Mouse (Mus musculus): ENCODE results near the gene Prmt3.

Prmt3 gene

DNA sequence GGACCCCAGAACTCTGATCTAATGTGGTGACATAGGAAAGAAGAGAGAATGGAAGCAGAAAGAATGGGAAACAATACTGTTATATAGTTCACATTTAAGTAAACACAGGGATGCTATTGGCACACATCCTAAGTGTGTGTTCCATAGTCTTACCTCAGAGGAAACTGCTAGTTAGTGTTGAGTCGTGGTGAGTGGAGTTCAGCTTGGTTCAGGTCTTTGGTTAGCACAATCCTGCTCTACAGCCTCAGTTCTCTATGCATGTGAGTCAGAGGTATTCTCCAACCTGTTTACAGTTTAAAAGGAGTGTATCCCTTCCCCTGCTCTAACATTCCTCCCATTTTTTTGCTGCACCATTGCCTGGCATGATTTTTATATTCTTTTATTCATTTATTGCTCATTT, 19.0 kb downstream of the Prmt3 start:
- no peak for DNase-seq (ENCODE audit: low spot score in 2 of 2)

DNA sequence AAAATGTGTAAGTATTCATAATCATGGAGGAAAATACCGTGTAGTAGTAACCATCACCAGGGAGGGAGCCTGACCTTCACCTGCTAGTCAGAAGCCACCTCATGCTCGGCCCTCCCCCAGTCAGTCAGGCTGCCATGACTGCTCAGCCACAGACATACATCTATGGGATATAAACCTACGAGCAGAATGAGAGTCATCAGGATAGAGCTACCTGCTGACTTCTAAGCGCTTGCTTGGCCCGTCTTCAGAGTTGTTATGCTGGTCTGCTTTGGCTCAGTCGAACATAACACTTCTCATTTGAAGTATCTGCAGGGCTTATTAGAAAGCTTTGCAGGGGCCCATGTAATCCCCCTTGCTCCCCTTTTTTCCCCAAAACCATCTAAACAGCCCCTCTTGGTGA, 25.4 kb downstream of the Prmt3 start:
- no peak for DNase-seq (ENCODE audit: low spot score in 2 of 2)

DNA sequence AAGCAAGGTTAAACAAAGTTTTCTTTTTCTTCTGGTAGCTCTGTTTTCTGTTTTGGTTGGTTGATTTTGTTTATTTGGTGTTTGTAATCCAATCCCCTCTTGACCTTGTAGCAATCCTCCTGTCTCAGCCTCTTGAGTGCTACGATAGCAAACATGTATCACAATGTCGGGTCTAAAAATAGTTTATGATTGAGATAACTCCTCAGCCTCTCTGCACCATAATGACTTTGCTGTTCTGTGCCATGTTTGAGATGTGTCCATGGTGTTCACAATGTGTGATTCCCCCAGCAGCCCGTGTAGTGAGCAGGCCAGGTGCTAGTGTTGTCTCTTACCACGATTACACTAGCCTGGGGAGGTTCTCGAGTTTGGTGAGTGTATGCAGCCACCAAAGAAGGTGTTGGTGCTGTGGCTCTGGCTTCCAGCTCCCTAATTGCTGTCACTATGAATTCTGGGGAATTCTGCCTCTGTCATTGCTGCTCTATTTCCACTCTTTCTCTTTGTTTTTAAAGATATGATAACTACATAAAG, 26.6 kb downstream of the Prmt3 start:
- DNase-seq (ENCODE audit: low spot score in 2 of 2): no peak

DNA sequence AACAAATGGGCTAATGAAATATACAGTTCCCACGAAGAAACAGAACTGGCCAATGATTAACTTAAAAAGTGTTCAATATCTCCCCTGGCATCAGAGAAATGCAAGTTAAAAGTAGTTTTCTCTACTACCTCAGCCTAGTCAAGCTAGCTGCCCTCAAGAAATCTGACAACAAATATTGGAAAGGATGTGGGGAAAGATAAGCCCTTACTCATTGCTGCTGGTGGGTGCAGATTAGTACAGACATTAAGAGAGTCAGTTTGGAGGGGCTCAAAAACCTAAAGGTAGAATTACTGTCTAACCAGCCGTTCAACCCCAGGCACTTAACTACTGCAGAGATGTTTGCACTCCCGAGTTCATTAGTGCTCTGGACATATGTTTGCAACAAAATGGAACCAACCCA, 27.5 kb downstream of the Prmt3 start:
- DNase-seq (ENCODE audit: low spot score in 2 of 2): no peak

DNA sequence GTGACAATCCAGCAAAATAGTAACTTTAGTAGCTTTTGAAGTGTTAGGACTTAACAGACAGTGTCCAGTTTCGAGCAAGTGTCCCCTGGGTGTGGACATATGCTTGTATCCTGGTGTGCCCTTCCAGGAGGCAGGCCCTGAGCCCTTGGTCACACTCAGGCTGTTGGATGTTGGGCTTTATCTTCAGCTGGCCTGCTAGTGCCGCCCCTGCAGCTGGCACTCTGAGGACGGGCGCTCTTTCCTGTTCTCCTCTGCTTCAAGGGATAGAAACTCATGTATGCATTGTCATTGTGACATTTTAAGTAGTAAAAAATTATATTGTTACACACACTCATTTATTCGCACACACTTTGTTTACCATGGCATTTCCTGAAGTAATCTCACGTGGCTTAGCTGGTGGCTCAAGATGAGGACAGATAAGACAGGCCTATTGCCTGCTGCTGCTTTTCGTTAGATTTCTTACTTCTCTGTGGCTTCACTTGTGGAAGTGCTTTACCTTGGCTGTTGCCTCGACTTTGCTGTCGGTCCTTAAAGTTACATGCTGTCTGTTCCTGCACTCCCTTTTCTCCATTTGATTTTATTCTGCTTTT, 29.0 kb downstream of the Prmt3 start:
- DNase-seq (ENCODE audit: low spot score in 2 of 2): no peak

DNA sequence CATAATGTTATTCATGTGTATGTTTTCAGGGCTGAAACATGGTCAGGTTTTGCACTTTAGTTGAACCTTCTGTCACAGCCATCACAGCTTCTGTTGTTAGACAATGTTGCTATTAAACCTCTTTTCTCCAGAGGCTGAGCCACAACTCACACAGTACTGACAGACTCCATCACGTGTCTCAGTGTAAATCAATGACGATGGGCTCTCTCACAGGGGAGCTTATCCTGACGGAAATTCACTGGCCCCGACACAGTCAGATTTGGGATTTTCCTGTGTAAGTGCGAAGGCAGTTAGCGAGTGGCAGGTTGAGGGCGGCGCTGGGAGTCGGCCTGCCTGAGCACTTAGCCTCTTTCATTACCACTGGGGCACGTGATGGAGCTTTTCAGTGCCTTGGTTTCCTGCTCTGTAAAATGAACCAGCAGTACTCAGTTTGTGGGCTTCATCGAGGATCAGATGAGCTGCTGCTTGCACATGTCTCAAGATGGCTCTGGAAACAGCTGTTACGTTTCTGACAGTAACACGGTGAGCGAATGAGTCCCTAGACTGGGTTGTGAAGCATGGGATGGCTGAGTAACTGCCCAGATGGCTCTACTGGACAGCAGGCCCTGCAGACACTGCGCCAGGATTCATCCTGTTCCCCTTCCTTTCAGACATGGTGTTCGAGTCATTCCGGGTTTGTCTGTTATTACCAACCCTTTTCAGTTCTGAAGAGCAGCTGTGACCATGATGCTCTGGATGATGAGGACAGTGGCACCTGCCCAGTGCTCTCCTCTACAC, 29.9 kb downstream of the Prmt3 start:
- DNase-seq (ENCODE audit: low spot score in 2 of 2): no peak

DNA sequence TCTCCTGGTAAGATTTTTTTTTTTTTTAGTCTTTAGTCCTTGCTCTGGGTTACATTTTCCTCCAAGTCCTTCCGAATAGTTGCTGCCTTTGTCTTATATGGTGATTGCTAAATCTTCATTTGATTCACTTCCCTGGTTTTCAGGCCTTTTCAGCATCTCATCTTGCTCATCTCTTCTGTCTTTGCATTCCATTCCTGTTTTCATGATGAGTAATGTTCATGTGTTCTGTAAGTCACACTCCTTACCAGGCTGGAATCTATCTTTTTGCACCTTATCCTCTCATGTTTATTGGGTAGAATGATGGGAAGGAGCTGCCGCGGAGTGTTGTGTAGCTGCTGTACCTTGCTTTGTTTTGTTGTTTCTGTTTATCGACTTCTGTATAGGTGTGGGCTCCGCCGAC, 31.0 kb downstream of the Prmt3 start:
- no peak for DNase-seq (ENCODE audit: low spot score in 2 of 2)

DNA sequence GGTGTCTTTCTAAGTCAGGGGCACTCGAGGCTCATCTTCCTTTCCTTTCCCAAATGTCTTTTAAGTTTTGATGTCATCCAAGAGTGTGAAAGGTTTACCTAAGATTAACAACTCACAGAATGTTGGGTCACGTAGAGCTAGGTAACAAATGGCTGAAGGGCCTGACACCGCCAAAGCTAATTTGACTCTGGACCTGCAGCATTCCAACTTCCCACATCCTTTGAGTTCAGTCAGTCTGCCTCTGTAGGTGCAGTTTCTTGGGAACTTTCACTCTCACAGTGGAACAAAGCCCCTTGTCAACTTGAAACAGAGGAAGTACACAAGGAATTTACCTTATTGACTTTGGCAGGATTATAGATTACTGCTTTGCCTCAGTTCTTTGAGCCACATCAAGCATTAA, 31.4 kb downstream of the Prmt3 start:
- DNase-seq (ENCODE audit: low spot score in 2 of 2): no peak

DNA sequence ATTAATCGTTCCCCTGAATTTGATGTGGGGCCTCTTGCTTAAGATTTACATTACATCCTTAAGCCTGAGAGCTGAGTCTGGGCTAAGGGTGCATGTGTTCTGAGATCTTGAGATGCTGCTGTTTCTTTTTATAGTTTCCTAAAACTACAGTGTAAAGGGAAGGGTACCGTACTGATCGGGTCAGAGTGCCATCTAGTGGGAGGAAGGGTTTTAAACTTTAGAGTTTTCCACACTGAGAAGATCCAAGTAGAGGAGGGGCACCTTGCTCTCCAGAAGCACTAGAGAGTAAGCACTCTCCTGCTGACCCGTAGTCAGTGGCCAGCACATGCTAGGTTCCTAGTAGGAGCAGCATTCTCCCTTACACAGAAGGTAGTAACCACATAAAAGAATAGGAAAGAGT, 33.2 kb downstream of the Prmt3 start:
- no peak for DNase-seq (ENCODE audit: low spot score in 2 of 2)

DNA sequence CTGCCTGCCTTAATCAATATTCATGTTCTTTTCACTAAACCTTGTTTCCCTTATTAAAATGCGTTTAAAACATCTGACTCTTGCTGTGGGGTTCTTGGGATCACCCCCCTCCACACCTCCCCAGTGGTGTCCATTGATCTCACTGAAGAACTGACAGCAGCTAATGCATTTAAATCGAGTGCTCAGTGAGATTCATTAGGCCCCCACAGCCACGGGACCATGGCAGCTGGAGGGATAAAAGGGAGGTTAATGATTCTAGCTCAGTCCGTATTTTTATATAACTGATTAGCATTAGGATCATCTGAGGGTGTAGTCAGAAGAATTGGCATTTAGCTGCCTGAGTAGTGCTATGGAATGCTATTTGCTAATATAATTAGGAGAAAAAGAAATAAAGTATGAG, 41.2 kb downstream of the Prmt3 start:
- DNase-seq (ENCODE audit: low spot score in 2 of 2): no peak

DNA sequence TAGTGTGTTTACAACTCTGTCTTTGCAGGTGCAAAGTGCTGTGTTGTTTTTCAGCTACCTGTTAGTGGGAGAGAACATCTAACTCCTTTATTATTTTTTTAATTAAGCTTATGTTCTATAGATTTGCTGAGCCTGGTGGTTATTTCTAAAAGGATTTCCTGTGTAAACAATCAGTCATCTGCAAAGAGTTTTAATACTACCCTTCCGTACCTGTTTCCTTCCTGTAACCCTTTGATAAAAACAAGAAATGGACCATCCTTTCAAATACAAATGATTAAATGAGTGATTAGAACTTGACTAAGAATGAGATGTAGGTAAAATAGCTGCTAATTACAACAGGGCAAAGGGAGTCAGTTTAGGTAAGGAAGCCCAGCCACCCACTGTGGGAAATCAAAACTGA, 43.2 kb downstream of the Prmt3 start:
- no peak for DNase-seq (ENCODE audit: low spot score in 2 of 2)

DNA sequence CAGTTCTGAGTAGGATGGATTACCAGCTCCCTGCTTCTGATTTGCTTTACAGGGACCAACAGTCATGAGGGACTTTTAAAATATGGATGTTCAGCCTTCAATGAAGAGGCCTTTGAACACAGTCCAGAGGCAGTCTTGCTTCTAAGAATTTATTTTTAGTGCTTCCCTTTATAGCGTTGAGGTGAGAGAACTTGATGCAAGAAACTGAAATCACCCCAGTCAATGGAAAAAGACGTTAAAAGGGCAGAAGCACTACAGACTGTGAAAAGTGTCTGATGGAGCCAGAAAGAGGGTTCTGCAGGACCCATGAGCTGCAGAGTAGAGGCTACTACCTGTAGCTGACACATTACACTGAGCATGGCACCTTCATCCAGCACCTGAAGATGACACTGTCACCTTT, 43.9 kb downstream of the Prmt3 start:
- no peak for DNase-seq (ENCODE audit: low spot score in 2 of 2)

DNA sequence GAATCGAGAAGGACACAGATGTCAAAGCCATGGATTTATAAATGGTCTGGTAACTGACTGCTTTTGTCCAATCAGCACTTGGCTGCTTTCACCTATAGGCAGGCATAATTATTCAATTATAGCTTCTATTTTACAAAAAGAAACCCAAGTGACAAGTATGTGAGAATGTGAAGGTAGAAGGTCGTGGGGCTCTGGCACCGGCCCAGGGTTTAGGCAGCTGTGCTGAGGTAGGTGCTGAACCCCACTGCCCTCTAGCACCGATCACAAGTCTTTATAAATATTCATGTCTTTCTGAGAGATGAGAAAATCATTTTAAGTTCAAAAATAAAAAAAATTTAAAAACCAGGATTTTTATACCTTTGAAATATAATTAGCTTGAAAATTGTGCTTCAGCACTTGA, 45.4 kb downstream of the Prmt3 start:
- no peak for DNase-seq (ENCODE audit: low spot score in 2 of 2)

DNA sequence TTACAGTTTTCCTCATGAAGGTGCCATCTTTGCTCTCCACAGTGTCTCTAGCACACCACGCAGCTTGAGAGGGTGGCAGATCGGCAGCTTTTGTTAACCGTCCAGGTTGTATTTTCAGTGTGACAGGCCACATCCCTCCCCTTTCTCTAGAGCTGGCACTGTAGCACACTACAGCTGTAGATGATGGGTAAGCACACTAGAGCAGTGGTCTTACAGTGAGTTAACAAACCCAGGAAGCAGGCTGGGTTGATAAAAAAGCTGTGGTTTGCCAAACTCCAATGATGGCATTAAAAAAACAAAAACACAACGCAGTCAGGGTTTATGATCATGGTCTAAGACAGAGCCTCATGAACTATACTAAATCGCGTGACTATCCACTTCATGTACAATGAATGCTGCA, 45.9 kb downstream of the Prmt3 start:
- no peak for DNase-seq (ENCODE audit: low spot score in 2 of 2)

DNA sequence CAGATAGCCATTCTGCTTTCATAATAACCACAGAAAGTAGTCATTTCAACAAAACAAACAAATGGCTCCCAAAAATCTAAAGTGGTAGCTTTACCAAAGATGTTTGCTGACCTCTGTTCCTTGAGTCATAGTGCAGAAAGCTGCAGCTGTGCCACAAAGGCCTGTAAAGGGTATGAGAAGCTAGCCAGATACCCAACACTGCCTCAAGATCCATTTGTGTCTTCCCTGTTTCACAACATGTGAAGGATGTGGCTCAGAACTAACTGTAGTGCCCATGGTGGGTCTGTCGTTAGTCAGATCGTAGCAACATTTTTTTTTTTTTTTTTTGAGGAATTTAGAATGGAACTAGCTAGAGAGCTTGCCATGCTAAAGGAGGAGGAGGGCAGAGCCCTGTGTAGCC, 46.4 kb downstream of the Prmt3 start:
- DNase-seq (ENCODE audit: low spot score in 2 of 2): no peak

DNA sequence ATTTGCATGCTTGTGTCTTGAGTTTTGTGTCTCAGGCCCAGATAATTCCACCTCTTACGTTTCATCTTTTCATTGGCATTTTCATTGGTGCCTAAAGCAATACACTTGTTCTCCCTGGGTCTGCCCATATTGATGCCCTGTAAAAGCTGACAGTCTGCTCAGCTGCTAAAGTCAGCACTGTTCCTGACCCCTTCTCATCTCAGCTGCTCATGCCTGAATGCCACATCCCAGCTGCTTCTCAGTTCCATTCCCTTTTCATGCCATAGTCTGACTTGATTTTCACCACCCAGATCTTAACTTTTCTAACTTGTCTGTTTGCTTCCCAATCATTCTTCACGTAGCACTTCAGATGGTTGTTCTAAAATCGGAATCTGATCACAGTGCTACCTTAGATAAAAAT, 47.3 kb downstream of the Prmt3 start:
- DNase-seq (ENCODE audit: low spot score in 2 of 2): no peak

DNA sequence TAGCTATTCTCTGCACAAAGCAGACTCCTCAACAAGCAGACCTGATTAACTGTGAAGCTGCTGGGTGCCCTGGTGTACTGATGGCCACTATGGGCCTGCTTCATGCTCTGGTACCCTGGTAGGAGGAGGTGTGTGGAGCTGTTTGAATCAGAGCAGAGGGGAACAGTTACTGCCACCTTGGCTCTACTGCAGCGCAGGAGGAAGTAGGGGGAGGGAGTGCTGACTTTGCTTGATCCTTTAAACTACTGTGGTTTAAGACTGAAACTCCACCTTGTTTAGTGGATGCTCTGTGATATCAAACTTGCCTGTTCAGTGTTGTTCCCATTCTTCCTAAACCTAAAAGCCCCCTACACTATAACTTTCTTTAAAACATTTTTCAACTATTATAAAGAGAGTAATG, 49.8 kb downstream of the Prmt3 start:
- DNase-seq (ENCODE audit: low spot score in 2 of 2): no peak

DNA sequence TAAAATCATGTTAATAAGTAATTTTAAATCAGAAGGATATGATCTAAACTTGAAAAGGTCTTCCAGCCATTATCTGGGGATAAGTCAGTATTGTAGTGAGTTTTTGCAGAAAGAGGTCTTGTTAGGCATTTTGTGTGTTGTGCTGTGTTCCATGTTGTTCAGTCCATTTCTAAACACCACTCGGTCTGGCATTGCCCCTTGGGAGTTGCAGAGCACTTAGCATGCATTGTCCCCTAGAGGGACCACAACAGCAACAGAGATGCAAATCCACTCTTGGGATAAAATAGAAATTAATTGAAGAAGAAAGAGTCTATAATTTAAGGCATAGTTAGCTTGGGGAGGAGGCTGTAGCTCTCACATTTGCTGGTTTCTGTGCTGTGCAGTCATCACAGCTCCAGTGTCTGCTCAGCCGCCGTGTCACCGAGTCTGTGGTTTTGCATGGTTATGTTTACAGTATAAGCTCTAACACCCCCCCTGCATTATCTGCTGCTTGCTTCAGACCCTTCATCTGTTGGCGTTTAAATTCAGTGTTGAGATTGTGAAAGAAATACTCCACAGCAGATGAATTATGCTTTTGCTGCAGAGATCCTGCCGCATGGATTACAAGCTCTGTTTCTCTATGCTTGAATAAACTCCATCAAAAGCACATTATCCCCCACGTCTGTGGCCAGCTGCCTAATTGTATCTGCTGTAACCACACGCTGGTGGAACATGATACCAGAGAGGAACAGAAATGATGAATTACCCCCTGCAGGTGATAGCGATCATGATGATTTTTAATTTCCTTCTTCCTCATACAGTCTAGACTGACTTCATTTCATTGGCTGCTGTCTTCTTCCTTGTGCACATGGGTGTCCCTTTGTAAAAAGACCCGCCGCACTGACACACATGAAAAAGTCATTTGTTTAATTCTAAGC, 64.5 kb downstream of the Prmt3 start:
- no peak for DNase-seq (ENCODE audit: low spot score in 2 of 2)

DNA sequence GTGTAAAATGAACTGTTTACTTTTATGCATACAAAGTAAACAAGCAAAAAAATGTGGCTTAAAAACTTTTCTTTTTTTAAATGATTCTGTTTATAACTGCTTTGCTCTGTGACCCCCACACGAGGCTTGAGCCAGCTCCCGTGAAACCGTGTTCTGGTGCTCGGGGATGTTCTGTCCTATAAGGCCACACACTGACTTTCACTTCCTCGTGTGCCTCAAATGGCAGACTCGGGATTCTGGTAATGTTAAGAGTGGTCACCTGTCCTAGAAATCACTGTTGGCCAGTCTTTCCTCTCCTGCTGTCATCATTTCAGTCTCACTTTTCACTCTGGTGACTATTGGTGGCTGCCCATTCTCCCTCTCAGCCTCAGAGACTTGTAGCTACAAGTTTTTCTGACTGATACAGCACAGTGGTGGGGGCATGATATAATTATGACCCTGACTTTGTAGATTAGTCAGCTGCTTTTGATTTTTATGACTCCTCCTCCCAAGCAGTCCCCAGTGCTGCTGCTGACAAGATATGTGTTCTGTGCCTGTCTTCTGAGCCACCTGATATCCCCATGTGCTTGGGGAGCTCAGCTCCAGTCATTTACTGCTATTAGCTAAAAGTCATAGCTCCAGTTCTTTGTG, 65.3 kb downstream of the Prmt3 start:
- no peak for DNase-seq (ENCODE audit: low spot score in 2 of 2)

DNA sequence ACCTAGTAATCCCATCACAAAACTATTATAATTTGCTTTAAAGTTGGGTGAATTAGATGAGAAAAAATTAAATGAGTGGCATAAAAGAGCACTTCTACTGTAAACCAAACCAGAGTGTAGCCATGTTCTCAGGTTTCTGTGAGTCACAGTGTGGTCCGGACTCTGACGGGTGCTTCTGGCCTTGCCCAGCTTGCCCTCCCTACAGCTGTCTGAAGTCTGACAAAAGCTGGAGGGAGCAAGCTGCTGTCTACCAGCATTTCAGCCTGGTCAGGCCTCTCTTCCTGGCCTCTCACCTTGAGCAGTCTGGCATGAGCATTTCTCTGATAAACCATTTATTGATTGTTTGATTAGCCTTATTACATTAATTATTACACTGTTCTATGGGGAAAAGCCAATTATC, 69.8 kb downstream of the Prmt3 start:
- DNase-seq (ENCODE audit: low spot score in 2 of 2): no peak

DNA sequence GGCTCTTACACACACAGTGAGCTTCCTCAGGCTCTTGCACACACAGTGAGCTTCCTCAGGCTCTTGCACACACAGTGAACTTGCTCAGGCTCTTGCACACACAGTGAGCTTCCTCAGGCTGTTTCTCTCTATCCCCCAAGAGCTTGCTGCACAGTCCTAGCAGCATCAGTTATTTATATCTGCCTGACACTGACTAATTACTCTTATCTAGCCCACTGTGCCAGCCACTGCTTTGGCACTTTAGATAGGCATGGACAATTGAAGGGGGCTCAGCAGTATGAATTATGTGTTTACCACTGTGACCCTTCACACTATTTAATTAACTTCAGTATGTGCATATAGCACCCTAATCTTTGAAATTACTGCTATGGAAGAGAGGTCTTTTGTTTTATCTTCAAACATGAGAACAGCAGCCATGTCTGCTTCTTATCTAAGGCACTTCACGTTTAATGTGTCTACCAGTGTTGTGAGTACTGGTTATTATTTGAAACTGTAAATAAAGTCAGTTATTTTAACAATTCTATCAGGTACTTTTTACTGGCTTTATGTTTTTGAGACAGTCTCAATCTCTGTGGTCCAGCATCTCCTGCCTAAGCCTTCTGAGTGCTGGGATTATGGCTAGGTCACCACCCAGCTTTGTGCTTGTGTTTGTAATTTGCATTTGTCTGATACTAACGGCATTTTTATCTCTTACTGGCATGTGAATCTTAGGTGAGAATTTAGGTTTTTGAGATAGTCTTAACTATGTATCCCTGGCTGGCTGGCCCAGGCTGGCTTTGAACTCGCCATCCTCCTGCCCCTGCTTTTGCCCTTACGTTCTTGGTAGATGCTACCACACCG, 75.4 kb downstream of the Prmt3 start:
- no peak for DNase-seq (ENCODE audit: low spot score in 2 of 2)

All from frontal cortex, postnatal 10 days (tissue).